Mouse (Mus musculus): ENCODE measurements at regions not wholly inside any gene's neighbourhood (a gene's known extent, or its start where the extent isn't known, plus 50 kb on each side); places are given as distances from the start of the nearest gene placed in this dataset.

- WGBS = 61% methylated on average over 16 of the region's 16 CpGs
- Histone ChIP-seq H3K4me1 (ENCODE audit: control insufficient read depth, insufficient read depth, low read length) (no peaks in the 10 kb centered on the region), H3K27ac (ENCODE audit: insufficient read depth, low read length) (no peak overlapping the region), H3K4me3 (replicated peaks; ENCODE audit: insufficient read depth, low read depth, low read length) (no peak overlapping the region), H3K27me3 (ENCODE audit: control insufficient read depth, insufficient read depth, low read length) (no peaks in the 10 kb centered on the region)
- TF ChIP-seq POLR2A (IDR thresholded peaks at IDR 0.05; ENCODE audit: borderline replicate concordance, insufficient read depth, low read length) = no peak
- no peak for TF ChIP-seq CTCF (IDR thresholded peaks at IDR 0.05; ENCODE audit: borderline replicate concordance, insufficient read depth, low read depth, low read length)
- DNase-seq = peak in 1 of 2 experiments; percentile 13
Measured at GRCm38 (mm10) chr4:8423392-8424045, 184.7 kb upstream of the Car8 start.

GRCm38 (mm10) chr4:8421285-8421684, 182.4 kb upstream of the Car8 start:
- DNase-seq = no peak
- H3K27me3 ChIP-seq (ENCODE audit: control insufficient read depth, insufficient read depth, low read length) = no peaks in the 10 kb centered on the region
- no peak overlapping the region for H3K27ac ChIP-seq (ENCODE audit: insufficient read depth, low read length)
- WGBS = 97% methylated on average over 6 of the region's 6 CpGs
- TF ChIP-seq POLR2A (IDR thresholded peaks at IDR 0.05; ENCODE audit: borderline replicate concordance, insufficient read depth, low read length) (no peak), CTCF (IDR thresholded peaks at IDR 0.05; ENCODE audit: borderline replicate concordance, insufficient read depth, low read depth, low read length) (no peak)
- H3K4me3 ChIP-seq (replicated peaks; ENCODE audit: insufficient read depth, low read depth, low read length) = no peak overlapping the region
- no peaks in the 10 kb centered on the region for H3K4me1 ChIP-seq (ENCODE audit: control insufficient read depth, insufficient read depth, low read length)

- Histone ChIP-seq H3K27ac (ENCODE audit: insufficient read depth, low read length) (no peak overlapping the region), H3K27me3 (ENCODE audit: control insufficient read depth, insufficient read depth, low read length) (no peaks in the 10 kb centered on the region), H3K4me1 (ENCODE audit: control insufficient read depth, insufficient read depth, low read length) (no peaks in the 10 kb centered on the region), H3K4me3 (replicated peaks; ENCODE audit: insufficient read depth, low read depth, low read length) (no peak overlapping the region)
- 46% methylated on average over 1 of the region's 1 CpGs for WGBS
- no peak for TF ChIP-seq POLR2A (IDR thresholded peaks at IDR 0.05; ENCODE audit: borderline replicate concordance, insufficient read depth, low read length)
- no peak for TF ChIP-seq CTCF (IDR thresholded peaks at IDR 0.05; ENCODE audit: borderline replicate concordance, insufficient read depth, low read depth, low read length)
- DNase-seq = no peak
Measured at GRCm38 (mm10) chr4:8418374-8419031, 179.7 kb upstream of the Car8 start.

- H3K27ac ChIP-seq (ENCODE audit: insufficient read depth, low read length) = no peak overlapping the region
- H3K4me1 ChIP-seq (ENCODE audit: control insufficient read depth, insufficient read depth, low read length) = no peaks in the 10 kb centered on the region
- TF ChIP-seq CTCF (IDR thresholded peaks at IDR 0.05; ENCODE audit: borderline replicate concordance, insufficient read depth, low read depth, low read length) (no peak), POLR2A (IDR thresholded peaks at IDR 0.05; ENCODE audit: borderline replicate concordance, insufficient read depth, low read length) (no peak)
- H3K27me3 ChIP-seq (ENCODE audit: control insufficient read depth, insufficient read depth, low read length) = no peaks in the 10 kb centered on the region
- WGBS = 61% methylated on average over 5 of the region's 5 CpGs
- no peak for DNase-seq
- H3K4me3 ChIP-seq (replicated peaks; ENCODE audit: insufficient read depth, low read depth, low read length) = no peak overlapping the region
Measured at GRCm38 (mm10) chr4:8417821-8418220, 179.0 kb upstream of the Car8 start.

GRCm38 (mm10) chr4:8413307-8413706, 174.5 kb upstream of the Car8 start:
- TF ChIP-seq CTCF (IDR thresholded peaks at IDR 0.05; ENCODE audit: borderline replicate concordance, insufficient read depth, low read depth, low read length) (no peak), POLR2A (IDR thresholded peaks at IDR 0.05; ENCODE audit: borderline replicate concordance, insufficient read depth, low read length) (no peak)
- no peaks in the 10 kb centered on the region for H3K27me3 ChIP-seq (ENCODE audit: control insufficient read depth, insufficient read depth, low read length)
- no peaks in the 10 kb centered on the region for H3K4me1 ChIP-seq (ENCODE audit: control insufficient read depth, insufficient read depth, low read length)
- H3K4me3 ChIP-seq (replicated peaks; ENCODE audit: insufficient read depth, low read depth, low read length) = no peak overlapping the region
- no peak overlapping the region for H3K27ac ChIP-seq (ENCODE audit: insufficient read depth, low read length)
- no peak for DNase-seq

GRCm38 (mm10) chr4:8400069-8400468, 161.2 kb upstream of the Car8 start:
- no peak overlapping the region for H3K27ac ChIP-seq (ENCODE audit: insufficient read depth, low read length)
- peaks cover 3% of the 10 kb centered on the region; the same call in 1 of the 2 replicates for H3K4me1 ChIP-seq (ENCODE audit: control insufficient read depth, insufficient read depth, low read length)
- no peaks in the 10 kb centered on the region for H3K27me3 ChIP-seq (ENCODE audit: control insufficient read depth, insufficient read depth, low read length)
- TF ChIP-seq POLR2A (IDR thresholded peaks at IDR 0.05; ENCODE audit: borderline replicate concordance, insufficient read depth, low read length) (no peak), CTCF (IDR thresholded peaks at IDR 0.05; ENCODE audit: borderline replicate concordance, insufficient read depth, low read depth, low read length) (no peak)
- 92% methylated on average over 2 of the region's 2 CpGs for WGBS
- H3K4me3 ChIP-seq (replicated peaks; ENCODE audit: insufficient read depth, low read depth, low read length) = no peak overlapping the region
- DNase-seq = no peak

GRCm38 (mm10) chr4:8399430-8399829, 160.6 kb upstream of the Car8 start:
- H3K4me3 ChIP-seq (replicated peaks; ENCODE audit: insufficient read depth, low read depth, low read length) = no peak overlapping the region
- TF ChIP-seq CTCF (IDR thresholded peaks at IDR 0.05; ENCODE audit: borderline replicate concordance, insufficient read depth, low read depth, low read length) (no peak), POLR2A (IDR thresholded peaks at IDR 0.05; ENCODE audit: borderline replicate concordance, insufficient read depth, low read length) (no peak)
- no peak for DNase-seq
- no peak overlapping the region for H3K27ac ChIP-seq (ENCODE audit: insufficient read depth, low read length)
- WGBS = 63% methylated on average over 1 of the region's 1 CpGs
- peaks cover 3% of the 10 kb centered on the region; the same call in 1 of the 2 replicates for H3K4me1 ChIP-seq (ENCODE audit: control insufficient read depth, insufficient read depth, low read length)
- no peaks in the 10 kb centered on the region for H3K27me3 ChIP-seq (ENCODE audit: control insufficient read depth, insufficient read depth, low read length)

GRCm38 (mm10) chr4:8398969-8399368, 160.1 kb upstream of the Car8 start:
- Histone ChIP-seq H3K27ac (ENCODE audit: insufficient read depth, low read length) (no peak overlapping the region), H3K27me3 (ENCODE audit: control insufficient read depth, insufficient read depth, low read length) (no peaks in the 10 kb centered on the region), H3K4me1 (ENCODE audit: control insufficient read depth, insufficient read depth, low read length) (peaks cover 3% of the 10 kb centered on the region; the same call in 1 of the 2 replicates), H3K4me3 (replicated peaks; ENCODE audit: insufficient read depth, low read depth, low read length) (no peak overlapping the region)
- no peak for TF ChIP-seq CTCF (IDR thresholded peaks at IDR 0.05; ENCODE audit: borderline replicate concordance, insufficient read depth, low read depth, low read length)
- TF ChIP-seq POLR2A (IDR thresholded peaks at IDR 0.05; ENCODE audit: borderline replicate concordance, insufficient read depth, low read length) = no peak
- WGBS = 27% methylated on average over 4 of the region's 4 CpGs
- peak; percentile 29 to 40 for DNase-seq

Measured in cerebellum, adult 2 months (tissue).